Mouse (Mus musculus) heart, adult 11 months (tissue): ENCODE data around the gene Ankrd40.

ENCODE experiments used
- DNase-seq: peaks from one replicate; pipeline ENCODE4 v3.0.0; 2022

Ankrd40 gene

GRCm38 (mm10) chr11:94355521-94356217 lies 27.9 kb downstream of the Ankrd40 start:
- no peak for DNase-seq

- DNase-seq = no peak
Observed at GRCm38 (mm10) chr11:94359168-94359567, 31.4 kb downstream of the Ankrd40 start.

- DNase-seq = no peak
Observed at GRCm38 (mm10) chr11:94361166-94361870, 33.5 kb downstream of the Ankrd40 start.

GRCm38 (mm10) chr11:94362101-94362500 lies 34.3 kb downstream of the Ankrd40 start:
- DNase-seq = no peak

GRCm38 (mm10) chr11:94363690-94364089 lies 35.9 kb downstream of the Ankrd40 start:
- DNase-seq = no peak

GRCm38 (mm10) chr11:94365340-94365739 lies 37.5 kb downstream of the Ankrd40 start:
- DNase-seq = no peak

GRCm38 (mm10) chr11:94369981-94370380 lies 42.2 kb downstream of the Ankrd40 start:
- DNase-seq = no peak

- no peak for DNase-seq
Observed at GRCm38 (mm10) chr11:94370809-94371208, 43.0 kb downstream of the Ankrd40 start.

- DNase-seq = no peak
Observed at GRCm38 (mm10) chr11:94374276-94374948, 46.6 kb downstream of the Ankrd40 start.

- no peak for DNase-seq
Observed at GRCm38 (mm10) chr11:94379061-94379460, 51.3 kb downstream of the Ankrd40 start.

GRCm38 (mm10) chr11:94379736-94380135 lies 51.9 kb downstream of the Ankrd40 start:
- DNase-seq = no peak

GRCm38 (mm10) chr11:94385977-94386771 lies 58.4 kb downstream of the Ankrd40 start:
- DNase-seq = peak; percentile 96

GRCm38 (mm10) chr11:94387756-94388155 lies 60.0 kb downstream of the Ankrd40 start:
- DNase-seq = no peak

- DNase-seq = no peak
Observed at GRCm38 (mm10) chr11:94389021-94389420, 61.2 kb downstream of the Ankrd40 start.

- DNase-seq = no peak
Observed at GRCm38 (mm10) chr11:94389724-94390396, 62.1 kb downstream of the Ankrd40 start.

- DNase-seq = no peak
Observed at GRCm38 (mm10) chr11:94390825-94391224, 63.0 kb downstream of the Ankrd40 start.
